Mouse (Mus musculus): ENCODE measurements around the gene Rere.

GRCm38 (mm10) chr4:150454571-150455306 lies 173.3 kb downstream of the Rere start:
- TF ChIP-seq USF1 (IDR thresholded peaks at IDR 0.05; ENCODE audit: low read depth, low read length) (no peak), POLR2A (IDR thresholded peaks at IDR 0.05; ENCODE audit: low read depth, low read length) (no peak), MAFK (IDR thresholded peaks at IDR 0.05; ENCODE audit: insufficient replicate concordance, low read length) (no peak), TBP (conservative IDR thresholded peaks at IDR 0.05; ENCODE audit: low read depth, low read length) (no peak), ZC3H11A (IDR thresholded peaks at IDR 0.05; ENCODE audit: low read depth, low read length) (no peak), CTCF (conservative IDR thresholded peaks at IDR 0.05 in 1 of 2, IDR thresholded peaks at IDR 0.05 in 1 of 2; ENCODE audit: low read depth in 2 of 2, low read length in 2 of 2) (no peak), MAX (IDR thresholded peaks at IDR 0.05; ENCODE audit: low read length) (no peak), POLR2AphosphoS2 (IDR thresholded peaks at IDR 0.05; ENCODE audit: low read depth, low read length) (no peak), E2F4 (IDR thresholded peaks at IDR 0.05; ENCODE audit: insufficient replicate concordance, low read depth, low read length) (no peak)

Measured in CH12.LX (cell line).